Mouse (Mus musculus): ENCODE data around the gene Pter. TPM values are rescaled to one million over a fixed set of nuclear protein-coding genes. Genes with fewer than 3 reads are reported as not detected.

The Pter gene
- polyA plus RNA-seq, 1 experiment = 5.8 TPM

DNA sequence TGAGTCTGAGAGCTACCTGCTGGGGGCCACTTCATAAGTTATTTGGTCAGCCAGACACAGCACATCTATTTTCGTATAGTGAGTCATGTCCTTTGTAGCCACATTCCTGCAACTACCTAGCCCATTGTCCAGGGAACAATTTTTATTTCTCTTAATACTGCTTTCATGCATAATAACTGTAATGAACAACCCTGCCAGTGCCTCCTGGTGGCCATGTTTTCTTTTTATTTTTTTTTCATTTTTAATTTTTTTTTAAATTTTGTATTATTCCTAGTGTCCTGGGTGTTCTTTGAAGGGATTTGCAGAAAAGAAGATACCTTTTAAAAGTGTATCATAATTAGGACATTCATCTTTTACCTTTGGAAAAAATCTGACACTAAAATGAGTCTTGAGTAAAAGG, 84.6 kb downstream of the Pter start:
- no peak for DNase-seq (ENCODE audit: low read depth)

DNA sequence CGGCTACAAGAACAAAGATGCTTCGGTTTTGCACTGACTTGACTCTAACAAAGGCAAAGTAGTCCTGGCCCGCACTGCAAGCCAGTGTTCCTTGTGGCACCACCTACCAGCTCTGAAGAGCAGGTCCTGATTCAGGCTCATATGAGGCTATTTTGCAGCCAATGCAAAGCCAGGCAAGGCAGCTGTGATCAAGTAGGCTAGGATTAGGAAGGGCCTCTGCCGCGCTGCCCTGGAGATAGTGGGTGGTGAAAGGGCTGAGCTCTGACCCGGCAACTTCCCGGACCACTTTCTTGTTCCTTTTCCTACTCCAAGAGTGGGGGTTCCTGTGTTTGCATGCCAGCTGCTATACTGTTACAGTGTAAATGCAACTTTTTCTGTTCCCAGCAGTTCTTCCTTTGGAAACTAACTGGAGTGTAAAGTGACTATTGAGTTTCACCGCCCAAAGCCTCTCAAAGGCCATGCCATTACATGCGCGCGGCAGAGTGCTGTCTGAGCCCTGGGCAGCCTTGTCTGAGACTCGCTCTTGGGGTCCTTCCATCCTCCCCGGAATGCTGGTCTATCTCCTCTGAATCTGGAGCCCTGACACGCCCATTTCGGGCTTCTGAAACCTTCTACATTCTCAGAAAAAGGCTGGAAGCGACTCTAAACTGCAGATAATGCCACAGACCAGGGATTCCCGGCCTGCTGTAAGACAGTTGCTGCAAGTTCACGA, 85.6 kb downstream of the Pter start:
- no peak for DNase-seq (ENCODE audit: low read depth)

DNA sequence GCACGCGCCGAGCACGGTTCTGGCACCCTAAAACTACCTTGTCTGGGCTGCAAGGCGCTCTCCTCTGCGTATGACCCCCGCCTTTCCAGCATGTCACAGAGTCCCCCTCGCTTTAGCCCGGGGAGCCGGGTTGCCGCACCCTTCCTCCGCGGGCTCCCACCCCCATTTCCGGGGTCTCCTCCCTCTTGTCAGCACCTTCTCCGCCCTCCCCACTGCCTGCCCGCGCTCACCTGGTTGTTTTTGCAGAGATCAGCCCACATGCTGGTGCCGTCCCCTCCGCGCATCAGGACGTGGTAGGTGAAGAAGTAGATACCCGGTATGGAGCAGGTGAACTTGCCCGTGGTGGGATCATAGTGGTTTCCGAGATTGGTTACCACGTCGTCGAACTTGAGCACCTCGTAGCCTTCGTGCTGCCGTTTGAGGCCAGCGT, 86.2 kb downstream of the Pter start:
- DNase-seq (ENCODE audit: low read depth) = no peak

DNA sequence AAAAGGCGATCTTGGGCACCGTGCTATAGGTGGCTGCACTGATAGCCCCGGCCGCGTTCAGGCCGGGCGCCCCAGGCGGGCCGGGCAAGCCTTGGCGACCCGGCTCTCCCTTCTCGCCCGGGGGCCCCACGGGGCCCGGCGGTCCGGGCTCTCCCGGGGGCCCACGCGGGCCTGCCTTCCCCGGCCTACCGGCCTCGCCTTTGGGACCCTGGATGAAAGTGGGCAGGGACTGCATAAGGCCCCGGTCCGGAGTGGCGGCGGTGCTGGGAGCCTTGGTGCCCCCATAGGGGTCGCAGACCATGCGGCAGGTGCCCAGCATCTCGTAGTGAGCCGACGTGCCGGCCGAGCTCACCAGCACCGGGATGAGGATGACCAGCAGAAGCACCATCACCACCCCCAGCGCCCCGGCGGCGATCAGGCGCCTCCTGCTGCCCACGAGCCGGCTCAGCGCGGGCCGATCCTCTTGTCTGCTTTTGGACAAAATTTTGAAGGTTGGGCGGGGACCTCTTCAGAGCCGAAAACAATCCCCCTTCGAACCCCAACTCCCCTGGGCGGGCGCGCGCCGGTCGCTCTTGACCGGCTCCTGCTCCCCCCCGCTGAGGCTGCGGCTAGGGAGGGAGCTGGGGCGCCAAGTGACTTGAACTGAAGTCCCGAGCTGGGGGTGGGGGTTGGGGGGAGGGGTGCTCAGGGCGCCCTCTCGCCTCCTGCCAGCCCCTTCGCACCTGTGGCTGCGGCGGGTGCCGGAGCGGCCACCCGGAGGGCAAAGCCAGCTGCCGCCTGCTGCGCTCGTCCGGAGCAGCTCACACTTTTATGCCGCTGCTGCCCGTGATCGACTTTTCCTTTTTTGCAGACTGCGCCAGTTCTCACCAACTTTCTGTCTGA, 86.9 kb downstream of the Pter start:
- no peak for DNase-seq (ENCODE audit: low read depth)

DNA sequence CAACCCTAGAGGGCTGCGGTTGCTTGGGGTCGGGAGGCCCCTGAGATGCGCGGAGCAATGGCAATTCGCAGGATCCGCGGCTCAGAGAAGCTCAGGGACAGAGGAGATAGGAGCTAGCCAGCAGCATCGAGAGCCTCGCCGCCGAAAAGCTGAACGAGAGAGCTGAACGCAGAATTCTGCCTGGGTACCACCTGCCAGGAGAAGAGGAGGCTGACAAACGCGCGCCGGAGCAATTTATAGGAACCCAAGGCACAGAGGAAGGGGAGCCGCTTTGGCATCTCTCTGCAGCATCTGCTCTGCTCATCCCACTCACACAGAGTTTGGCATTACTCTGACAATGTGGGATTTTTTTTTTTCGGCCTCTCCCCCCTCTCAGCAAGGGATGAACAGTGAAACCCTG, 87.6 kb downstream of the Pter start, which contains the start of gene C1ql3:
Gene C1ql3, minus strand, starts transcription at position 335 of the 400 bp plus-strand sequence.
- DNase-seq (ENCODE audit: low read depth) = no peak

DNA sequence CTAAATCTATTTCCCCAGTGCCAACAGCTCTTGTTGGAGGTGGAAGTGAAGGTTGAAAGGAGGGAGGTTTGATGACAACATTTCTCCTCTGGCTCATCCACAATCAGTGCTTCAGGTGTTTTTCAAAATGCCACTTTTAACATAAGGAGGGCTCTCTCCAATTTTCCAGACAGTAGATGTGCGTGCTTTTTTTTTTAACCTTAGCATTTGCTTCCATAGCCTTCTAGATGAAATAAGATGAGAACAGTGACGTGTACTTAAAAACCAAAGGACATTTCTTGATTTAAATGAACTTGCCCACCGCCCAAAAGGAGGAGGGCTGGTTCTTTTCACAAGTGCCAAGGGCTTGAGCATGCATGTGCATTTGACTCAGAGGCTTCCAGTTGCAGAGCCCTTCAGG, 88.1 kb downstream of the Pter start:
- DNase-seq (ENCODE audit: low read depth) = no peak

DNA sequence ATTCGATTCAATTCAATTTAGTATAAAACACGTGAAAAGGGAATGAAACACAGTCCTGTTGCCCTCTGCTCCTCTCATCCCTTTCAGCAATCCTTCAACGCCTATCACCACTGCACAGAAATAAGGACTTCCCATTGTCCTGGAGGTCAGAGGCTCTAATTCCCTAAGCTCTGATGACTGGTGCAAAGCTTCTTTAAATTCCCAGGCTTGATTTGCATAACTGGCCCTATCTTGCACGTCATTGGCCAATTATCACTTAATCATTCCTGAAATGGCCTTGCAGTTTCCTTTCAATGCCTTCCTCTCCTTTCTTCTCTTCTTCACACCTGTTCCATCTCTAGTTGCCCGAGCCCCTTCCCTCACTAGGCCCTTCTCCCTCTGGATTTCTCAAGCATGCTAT, 94.5 kb downstream of the Pter start:
- no peak for DNase-seq (ENCODE audit: low read depth)

DNA sequence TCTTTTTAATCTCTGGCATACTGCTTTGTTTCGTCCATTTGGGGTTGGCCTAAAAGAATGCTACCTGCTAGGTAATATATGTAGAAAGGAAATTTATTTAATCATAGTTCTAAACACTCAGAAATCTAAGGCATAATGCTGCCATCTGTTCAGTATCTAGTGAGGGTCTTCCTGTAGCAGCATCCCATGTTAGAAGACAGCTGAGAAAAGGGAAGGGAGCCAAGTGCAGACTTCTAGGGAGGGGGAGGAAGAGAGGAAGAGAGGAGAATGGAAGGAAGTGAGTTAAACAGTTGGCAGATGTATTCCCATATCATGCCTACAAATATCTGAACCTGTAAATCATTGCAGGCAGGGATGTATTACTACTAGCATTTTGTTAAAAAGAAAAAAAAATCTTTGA, 95.0 kb downstream of the Pter start:
- no peak for DNase-seq (ENCODE audit: low read depth)

DNA sequence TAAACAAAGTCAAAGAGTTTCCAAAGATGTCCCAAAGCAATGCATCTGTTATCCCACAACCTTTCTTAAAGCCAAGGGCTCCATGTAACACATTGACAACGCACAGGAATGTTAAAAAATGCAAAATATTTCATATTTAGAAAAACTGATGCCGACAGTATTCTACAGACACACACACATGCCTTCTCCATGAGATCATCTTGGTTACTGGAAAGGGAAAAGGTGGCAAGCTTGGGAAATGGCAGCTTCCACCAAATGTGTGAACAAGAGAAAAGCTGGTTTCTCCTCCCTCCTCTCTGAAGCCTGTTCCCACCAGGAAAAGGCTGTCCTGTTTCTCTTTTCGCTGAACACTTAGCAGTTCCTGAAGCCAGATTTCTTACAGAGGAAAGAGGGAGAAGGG, 114.9 kb downstream of the Pter start:
- no peak for DNase-seq (ENCODE audit: low read depth)

DNA sequence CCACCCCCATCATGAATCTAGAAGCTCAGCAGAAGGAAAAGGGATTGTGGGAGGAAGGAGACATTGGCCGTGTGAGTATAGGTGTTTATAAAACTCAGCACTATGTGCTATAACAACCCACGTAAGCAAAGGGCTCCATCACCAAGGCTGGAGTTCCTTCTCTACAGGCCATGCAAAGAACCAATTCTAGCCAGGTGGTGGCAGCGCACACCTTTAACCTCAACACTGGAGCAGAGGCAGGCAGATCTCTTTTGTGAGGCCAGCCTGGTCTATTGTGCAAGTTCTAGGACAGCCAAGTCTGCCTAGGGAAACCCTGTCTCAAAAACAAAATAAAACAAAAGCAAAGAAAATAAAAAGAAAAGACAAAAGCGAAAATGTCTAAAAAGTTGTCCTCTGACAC, 115.9 kb downstream of the Pter start:
- DNase-seq (ENCODE audit: low read depth) = no peak

DNA sequence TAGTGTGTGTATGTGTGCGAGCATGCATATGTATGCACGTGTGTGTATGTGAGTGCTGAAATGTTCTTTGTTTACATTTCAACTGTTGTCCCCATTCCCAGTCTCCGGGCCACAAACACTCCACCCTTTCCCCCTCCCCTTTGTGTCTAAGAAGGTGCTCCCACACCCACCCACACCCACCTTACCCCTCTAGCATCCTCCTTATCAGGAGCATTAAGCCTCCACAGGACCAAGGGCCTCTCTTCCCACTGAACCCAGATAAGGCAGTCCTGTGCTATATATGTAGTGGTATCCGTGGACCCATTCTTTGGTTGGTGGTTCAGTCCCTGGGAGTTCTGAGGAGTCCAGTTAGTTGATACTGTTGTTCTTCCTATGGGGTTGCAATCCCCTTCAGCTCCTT, 120.7 kb downstream of the Pter start:
- no peak for DNase-seq (ENCODE audit: low read depth)

DNA sequence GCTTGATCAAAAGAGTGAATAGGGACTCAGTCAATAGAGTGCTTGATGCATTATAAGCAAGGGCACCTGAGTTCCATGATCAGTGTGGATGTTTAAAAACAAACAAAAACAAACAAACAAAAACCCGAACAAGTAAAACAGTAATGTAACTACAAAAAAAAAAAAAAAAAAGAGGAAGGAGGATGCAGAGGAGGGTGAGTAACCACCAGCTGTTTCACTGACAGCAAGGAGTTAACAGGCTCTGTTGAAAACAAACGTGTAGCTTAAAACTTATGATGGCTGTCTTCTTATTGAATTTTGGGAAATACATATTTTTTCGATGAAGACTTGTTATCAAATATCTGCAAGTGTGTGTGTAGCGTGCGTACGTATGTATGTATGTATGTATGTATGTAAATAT, 124.8 kb downstream of the Pter start:
- no peak for DNase-seq (ENCODE audit: low read depth)

Other genes with a start within 250 kb of the Pter start
- gene C1ql3, start 87.8 kb downstream of the Pter start, polyA plus RNA-seq (2012; rRNA removed) = 0.13 and 0.14 TPM in 2 replicates

Data from gonadal fat pad, adult 2 months (tissue).